Mouse (Mus musculus) gastrocnemius, adult 2 months (tissue): ENCODE results near the gene Il17rd. TPM values are rescaled to one million over a fixed set of nuclear protein-coding genes. Genes with fewer than 3 reads are reported as not detected.

ENCODE experiments used
- DNase-seq: peaks from one replicate; pipeline ENCODE4 v3.0.0; 2022
- H3K27ac ChIP-seq: fragments of 200-600 bp; 2 replicates; pipeline ENCODE4 v1.8.1; 2022; ENCODE audit warnings: mild to moderate bottlenecking
- H3K4me3 ChIP-seq: fragments of 200-600 bp; 2 replicates; pipeline ENCODE4 v1.8.1; 2022; ENCODE audit warnings: mild to moderate bottlenecking, moderate library complexity
- CTCF ChIP-seq: fragments of 200-600 bp; IDR thresholded peaks from 2 replicates; pipeline ENCODE4 v1.8.1; 2022; ENCODE audit warnings: antibody characterized with exemption, mild to moderate bottlenecking, moderate library complexity
- intact Hi-C: fragments of 180-260 bp; cut with DNase I; formaldehyde crosslinking; loops from one replicate; pipeline ENCODE4 v1.15.1; 2025
- total RNA-seq, 2 experiments: library from RNA; stranded (reverse); gene quantifications; 2 replicates each; pipeline ENCODE4 v1.2.3; 2021

The Il17rd gene
- total RNA-seq, 2 experiments from 2014 or later, result 2.1 to 3.0 TPM

- peak overlapping the region; percentile 3; the same call in 1 of the 2 replicates for H3K4me3 ChIP-seq
- intact Hi-C loops, result no loop called here
- H3K27ac ChIP-seq, result peak overlapping the region; percentile 61
- TF ChIP-seq CTCF, result no peak
- DNase-seq, result no peak
These were observed 12.1 kb downstream of the Il17rd start for GRCm38 (mm10) chr14:27050560-27051510.

DNA sequence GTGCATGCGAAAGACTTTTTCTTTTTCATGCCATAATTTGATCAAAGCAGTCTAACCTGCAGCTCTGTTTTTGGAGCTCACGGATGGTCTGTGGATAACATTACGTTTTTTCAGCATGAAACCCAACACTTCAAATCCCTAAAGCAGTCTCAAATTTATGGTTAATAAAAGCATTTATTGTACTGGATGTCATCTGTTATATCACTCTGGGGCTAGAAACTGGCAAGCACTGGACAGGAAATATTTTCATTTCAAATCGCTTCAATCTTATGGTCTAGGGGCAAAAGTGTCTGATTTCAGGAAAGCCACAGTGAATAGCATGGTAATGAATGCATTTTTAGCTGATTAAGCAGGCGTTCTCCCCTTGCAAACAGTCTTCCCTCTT is 12.8 kb downstream of the Il17rd start:
- Histone ChIP-seq H3K27ac (peak overlapping the region; percentile 61), H3K4me3 (no peak overlapping the region)
- TF ChIP-seq CTCF, result no peak
- DNase-seq, result no peak
- intact Hi-C loops, result no loop called here

GRCm38 (mm10) chr14:27058535-27059223 is 19.9 kb downstream of the Il17rd start:
- TF ChIP-seq CTCF, result no peak
- DNase-seq, result no peak
- no peak overlapping the region for H3K4me3 ChIP-seq
- peak overlapping the region; percentile 43; the same call in 1 of the 2 replicates for H3K27ac ChIP-seq
- intact Hi-C loops, result no loop called here

DNA sequence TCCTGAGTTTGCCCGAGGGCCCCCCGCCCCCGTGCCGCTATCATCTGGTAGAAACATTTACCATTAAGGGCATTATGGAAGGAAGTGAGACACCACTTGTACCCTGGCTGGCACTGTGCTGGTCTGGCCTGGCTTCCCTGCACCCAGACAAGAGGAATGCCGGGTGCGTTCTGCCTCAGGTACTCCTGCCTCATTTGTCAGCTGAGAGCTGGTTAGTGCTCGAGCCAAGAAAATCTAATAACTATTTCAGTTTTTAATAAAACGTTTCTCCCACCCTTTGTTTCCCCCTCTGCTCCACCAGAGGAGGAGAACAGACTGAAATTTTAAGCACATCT is 20.4 kb downstream of the Il17rd start:
- TF ChIP-seq CTCF, result no peak
- H3K4me3 ChIP-seq, result no peak overlapping the region
- intact Hi-C loops, result no loop called here
- DNase-seq, result no peak
- peak overlapping the region; percentile 49 for H3K27ac ChIP-seq

- TF ChIP-seq CTCF, result no peak
- intact Hi-C loops, result no loop called here
- H3K4me3 ChIP-seq, result no peak overlapping the region
- H3K27ac ChIP-seq, result no peak overlapping the region; the same call in 1 of the 2 replicates
- DNase-seq, result no peak
These were observed 24.6 kb downstream of the Il17rd start for GRCm38 (mm10) chr14:27063338-27063737.

GRCm38 (mm10) chr14:27066171-27066929 is 27.6 kb downstream of the Il17rd start:
- no peak for TF ChIP-seq CTCF
- intact Hi-C loops, result no loop called here
- H3K4me3 ChIP-seq, result no peak overlapping the region
- DNase-seq, result peak; percentile 49
- H3K27ac ChIP-seq, result peak overlapping the region; percentile 73

- Histone ChIP-seq H3K4me3 (0 out of 2 replicates have a peak overlapping the region, but pooled peaks have one; percentile 4), H3K27ac (peak overlapping the region; percentile 73)
- DNase-seq, result no peak
- intact Hi-C loops, result no loop called here
- TF ChIP-seq CTCF, result no peak
These were observed 29.1 kb downstream of the Il17rd start for GRCm38 (mm10) chr14:27067866-27068271.

GRCm38 (mm10) chr14:27069434-27070097 is 30.8 kb downstream of the Il17rd start:
- intact Hi-C loops, result no loop called here
- Histone ChIP-seq H3K4me3 (no peak overlapping the region), H3K27ac (peak overlapping the region; percentile 62)
- no peak for DNase-seq
- no peak for TF ChIP-seq CTCF

DNA sequence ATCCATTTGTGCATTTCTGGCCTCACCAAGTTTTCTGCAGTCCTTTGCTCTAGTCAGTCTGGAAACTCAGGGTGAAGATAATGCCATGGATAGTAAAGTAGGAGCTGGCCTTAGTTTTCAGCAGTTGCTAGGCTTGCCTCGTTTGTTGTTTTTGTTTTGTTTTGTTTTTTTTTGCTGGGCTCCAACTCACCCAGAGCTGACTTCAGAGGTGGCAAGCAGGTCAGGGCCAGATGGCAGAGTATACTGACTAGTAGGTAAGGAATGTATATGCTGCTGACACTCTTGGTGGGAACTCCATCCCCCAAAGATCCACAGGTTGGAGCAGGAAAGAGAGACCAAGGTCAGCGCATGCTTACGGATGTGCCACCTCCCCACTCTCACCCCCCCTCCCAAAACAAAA is 31.4 kb downstream of the Il17rd start:
- no peak for DNase-seq
- no peak for TF ChIP-seq CTCF
- Histone ChIP-seq H3K4me3 (no peak overlapping the region), H3K27ac (peak overlapping the region; percentile 62)
- intact Hi-C loops, result no loop called here

GRCm38 (mm10) chr14:27070758-27071157 is 32.0 kb downstream of the Il17rd start:
- intact Hi-C loops, result no loop called here
- DNase-seq, result no peak
- TF ChIP-seq CTCF, result no peak
- Histone ChIP-seq H3K27ac (no peak overlapping the region; the same call in 1 of the 2 replicates), H3K4me3 (no peak overlapping the region)

DNA sequence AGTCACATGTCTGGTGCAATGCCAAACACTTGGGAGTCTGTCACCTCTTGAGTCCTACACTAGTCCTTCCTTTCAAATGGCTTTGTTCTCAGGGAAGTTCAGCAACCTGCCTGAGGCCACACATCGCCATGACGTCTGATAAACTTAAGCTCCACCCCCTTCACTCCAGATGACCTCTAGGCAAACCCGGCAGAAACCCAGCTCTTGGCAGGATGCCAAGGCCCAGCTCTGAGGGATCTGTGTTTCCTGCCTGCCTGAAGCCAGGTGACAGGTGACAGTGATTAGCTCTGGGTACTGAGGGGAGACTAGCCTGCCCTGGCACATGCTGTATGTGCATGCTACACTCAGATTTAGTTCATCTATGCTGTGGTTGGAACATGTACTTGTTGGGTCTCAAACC is 33.2 kb downstream of the Il17rd start:
- no peak for TF ChIP-seq CTCF
- intact Hi-C loops, result no loop called here
- DNase-seq, result peak; percentile 36
- Histone ChIP-seq H3K27ac (no peak overlapping the region), H3K4me3 (no peak overlapping the region)

- no peak for TF ChIP-seq CTCF
- intact Hi-C loops, result no loop called here
- H3K4me3 ChIP-seq, result no peak overlapping the region
- DNase-seq, result no peak
- peak overlapping the region; percentile 51; the same call in 1 of the 2 replicates for H3K27ac ChIP-seq
These were observed 36.3 kb downstream of the Il17rd start for GRCm38 (mm10) chr14:27075084-27075483.
